Mouse (Mus musculus): ENCODE data around the gene Gm28305.

The Gm28305 gene

GRCm38 (mm10) chr9:104101458-104101857, 61.0 kb downstream of the Gm28305 start:
- Histone ChIP-seq H3K4me3 (replicated peaks; ENCODE audit: low read length) (no peak overlapping the region), H3K4me1 (replicated peaks; ENCODE audit: low read depth, low read length) (peaks cover 62% of the 10 kb centered on the region)

GRCm38 (mm10) chr9:104102301-104102700, 61.8 kb downstream of the Gm28305 start:
- peak overlapping the region; percentile 29; the same call in 1 of the 2 replicates for H3K4me3 ChIP-seq (replicated peaks; ENCODE audit: low read length)
- TF ChIP-seq NANOG (IDR thresholded peaks at IDR 0.05; ENCODE audit: borderline replicate concordance, low read length): no peak
- TF ChIP-seq CTCF (conservative IDR thresholded peaks at IDR 0.05; ENCODE audit: low read length): no peak
- TF ChIP-seq POU5F1 (IDR thresholded peaks at IDR 0.05; ENCODE audit: borderline replicate concordance, low read length): no peak
- H3K9me3 ChIP-seq (ENCODE audit: low read length): peaks cover 10% of the 10 kb centered on the region

More at GRCm38 (mm10) chr9:104101458-104101857, 61.0 kb downstream of the Gm28305 start:
- TF ChIP-seq CTCF (conservative IDR thresholded peaks at IDR 0.05; ENCODE audit: low read length) (no peak), POU5F1 (IDR thresholded peaks at IDR 0.05; ENCODE audit: borderline replicate concordance, low read length) (no peak), NANOG (IDR thresholded peaks at IDR 0.05; ENCODE audit: borderline replicate concordance, low read length) (no peak)
- H3K27me3 ChIP-seq (ENCODE audit: insufficient read depth, low read length): peaks cover 16% of the 10 kb centered on the region
- H3K9me3 ChIP-seq (ENCODE audit: low read length): peaks cover 10% of the 10 kb centered on the region
- H3K36me3 ChIP-seq (ENCODE audit: insufficient read depth, low read length): no peaks in the 10 kb centered on the region

GRCm38 (mm10) chr9:104102901-104103300, 62.4 kb downstream of the Gm28305 start:
- peaks cover 10% of the 10 kb centered on the region for H3K9me3 ChIP-seq (ENCODE audit: low read length)
- H3K4me1 ChIP-seq (replicated peaks; ENCODE audit: low read depth, low read length): peaks cover 62% of the 10 kb centered on the region
- TF ChIP-seq CTCF (conservative IDR thresholded peaks at IDR 0.05; ENCODE audit: low read length) (no peak), POU5F1 (IDR thresholded peaks at IDR 0.05; ENCODE audit: borderline replicate concordance, low read length) (peak; percentile 85; the same call in 1 of the 2 replicates)
- H3K36me3 ChIP-seq (ENCODE audit: insufficient read depth, low read length): no peaks in the 10 kb centered on the region
- H3K4me3 ChIP-seq (replicated peaks; ENCODE audit: low read length): peak overlapping the region; percentile 7
- H3K27me3 ChIP-seq (ENCODE audit: insufficient read depth, low read length): peaks cover 16% of the 10 kb centered on the region

More at GRCm38 (mm10) chr9:104102301-104102700, 61.8 kb downstream of the Gm28305 start:
- H3K27me3 ChIP-seq (ENCODE audit: insufficient read depth, low read length): peaks cover 16% of the 10 kb centered on the region
- H3K36me3 ChIP-seq (ENCODE audit: insufficient read depth, low read length): no peaks in the 10 kb centered on the region
- peaks cover 62% of the 10 kb centered on the region for H3K4me1 ChIP-seq (replicated peaks; ENCODE audit: low read depth, low read length)

GRCm38 (mm10) chr9:104104986-104105385, 64.5 kb downstream of the Gm28305 start:
- no peak overlapping the region for H3K4me3 ChIP-seq (replicated peaks; ENCODE audit: low read length)
- peaks cover 10% of the 10 kb centered on the region for H3K9me3 ChIP-seq (ENCODE audit: low read length)
- peak; percentile 73 for TF ChIP-seq NANOG (IDR thresholded peaks at IDR 0.05; ENCODE audit: borderline replicate concordance, low read length)
- no peak for TF ChIP-seq POU5F1 (IDR thresholded peaks at IDR 0.05; ENCODE audit: borderline replicate concordance, low read length)
- H3K4me1 ChIP-seq (replicated peaks; ENCODE audit: low read depth, low read length): peaks cover 46% of the 10 kb centered on the region
- no peaks in the 10 kb centered on the region for H3K36me3 ChIP-seq (ENCODE audit: insufficient read depth, low read length)
- peaks cover 17% of the 10 kb centered on the region for H3K27me3 ChIP-seq (ENCODE audit: insufficient read depth, low read length)

GRCm38 (mm10) chr9:104106930-104107329, 66.5 kb downstream of the Gm28305 start:
- Histone ChIP-seq H3K4me3 (replicated peaks; ENCODE audit: low read length) (no peak overlapping the region), H3K27me3 (ENCODE audit: insufficient read depth, low read length) (peaks cover 7% of the 10 kb centered on the region), H3K36me3 (ENCODE audit: insufficient read depth, low read length) (no peaks in the 10 kb centered on the region), H3K4me1 (replicated peaks; ENCODE audit: low read depth, low read length) (peaks cover 30% of the 10 kb centered on the region), H3K9me3 (ENCODE audit: low read length) (peaks cover 20% of the 10 kb centered on the region)
- TF ChIP-seq POU5F1 (IDR thresholded peaks at IDR 0.05; ENCODE audit: borderline replicate concordance, low read length) (no peak), CTCF (conservative IDR thresholded peaks at IDR 0.05; ENCODE audit: low read length) (no peak)

- Histone ChIP-seq H3K4me3 (replicated peaks; ENCODE audit: low read length) (no peak overlapping the region), H3K9me3 (ENCODE audit: low read length) (peaks cover 22% of the 10 kb centered on the region), H3K36me3 (ENCODE audit: insufficient read depth, low read length) (no peaks in the 10 kb centered on the region), H3K27me3 (ENCODE audit: insufficient read depth, low read length) (peaks cover 7% of the 10 kb centered on the region), H3K4me1 (replicated peaks; ENCODE audit: low read depth, low read length) (peaks cover 24% of the 10 kb centered on the region)
- no peak for TF ChIP-seq POU5F1 (IDR thresholded peaks at IDR 0.05; ENCODE audit: borderline replicate concordance, low read length)
- TF ChIP-seq CTCF (conservative IDR thresholded peaks at IDR 0.05; ENCODE audit: low read length): no peak
Measured at GRCm38 (mm10) chr9:104107482-104107881, 67.0 kb downstream of the Gm28305 start.

GRCm38 (mm10) chr9:104108571-104109143, 68.2 kb downstream of the Gm28305 start:
- Histone ChIP-seq H3K27me3 (ENCODE audit: insufficient read depth, low read length) (peaks cover 7% of the 10 kb centered on the region), H3K36me3 (ENCODE audit: insufficient read depth, low read length) (no peaks in the 10 kb centered on the region), H3K9me3 (ENCODE audit: low read length) (peaks cover 22% of the 10 kb centered on the region), H3K4me3 (replicated peaks; ENCODE audit: low read length) (no peak overlapping the region), H3K4me1 (replicated peaks; ENCODE audit: low read depth, low read length) (peaks cover 13% of the 10 kb centered on the region)
- no peak for TF ChIP-seq NANOG (IDR thresholded peaks at IDR 0.05; ENCODE audit: borderline replicate concordance, low read length)
- TF ChIP-seq CTCF (conservative IDR thresholded peaks at IDR 0.05; ENCODE audit: low read length): no peak
- no peak for TF ChIP-seq POU5F1 (IDR thresholded peaks at IDR 0.05; ENCODE audit: borderline replicate concordance, low read length)

GRCm38 (mm10) chr9:104109151-104109550, 68.7 kb downstream of the Gm28305 start:
- Histone ChIP-seq H3K4me1 (replicated peaks; ENCODE audit: low read depth, low read length) (peaks cover 8% of the 10 kb centered on the region), H3K4me3 (replicated peaks; ENCODE audit: low read length) (no peak overlapping the region), H3K27me3 (ENCODE audit: insufficient read depth, low read length) (peaks cover 7% of the 10 kb centered on the region), H3K36me3 (ENCODE audit: insufficient read depth, low read length) (no peaks in the 10 kb centered on the region), H3K9me3 (ENCODE audit: low read length) (peaks cover 22% of the 10 kb centered on the region)
- TF ChIP-seq CTCF (conservative IDR thresholded peaks at IDR 0.05; ENCODE audit: low read length) (no peak), NANOG (IDR thresholded peaks at IDR 0.05; ENCODE audit: borderline replicate concordance, low read length) (no peak), POU5F1 (IDR thresholded peaks at IDR 0.05; ENCODE audit: borderline replicate concordance, low read length) (no peak)

- no peak overlapping the region for H3K4me3 ChIP-seq (replicated peaks; ENCODE audit: low read length)
- no peaks in the 10 kb centered on the region for H3K9me3 ChIP-seq (ENCODE audit: low read length)
- H3K4me1 ChIP-seq (replicated peaks; ENCODE audit: low read depth, low read length): peaks cover 36% of the 10 kb centered on the region
- TF ChIP-seq POU5F1 (IDR thresholded peaks at IDR 0.05; ENCODE audit: borderline replicate concordance, low read length) (no peak), CTCF (conservative IDR thresholded peaks at IDR 0.05; ENCODE audit: low read length) (0 out of 2 replicates have a peak, but pooled peaks have one; percentile 4)
- 0 out of 2 replicates have a peak, but pooled peaks cover 6% of the 10 kb centered on the region for H3K36me3 ChIP-seq (ENCODE audit: insufficient read depth, low read length)
- H3K27me3 ChIP-seq (ENCODE audit: insufficient read depth, low read length): no peaks in the 10 kb centered on the region
Measured at GRCm38 (mm10) chr9:104123101-104123500, 82.6 kb downstream of the Gm28305 start.
